Mouse (Mus musculus) megakaryocyte progenitor cell, adult 5-6 weeks (primary cell): ENCODE results near the gene Tbpl2. TPM values are rescaled to one million over a fixed set of nuclear protein-coding genes. Genes with fewer than 3 reads are reported as not detected.

ENCODE experiments used
- ATAC-seq: replicated peaks from 2 replicates; pipeline ENCODE4 v1.8.0; 2016; ENCODE audit warnings: mild to moderate bottlenecking, moderate TSS enrichment, inconsistent platforms; ENCODE audit not compliant: poor library complexity
- total RNA-seq, 2 experiments: library from RNA; stranded (forward) in 1 of 2; stranded (reverse) in 1 of 2; fragments of 157-497, 149-512 nt in 1 of 2; fragments of 200-1000 nt in 1 of 2; gene quantifications; 2 replicates each; pipeline versions ENCODE4 v1.2.3 to v1.2.4; 2015 to 2017

Tbpl2 gene
- total RNA-seq (2015) (not detected in 2 replicates), total RNA-seq (2017) (not detected in 2 replicates)

DNA sequence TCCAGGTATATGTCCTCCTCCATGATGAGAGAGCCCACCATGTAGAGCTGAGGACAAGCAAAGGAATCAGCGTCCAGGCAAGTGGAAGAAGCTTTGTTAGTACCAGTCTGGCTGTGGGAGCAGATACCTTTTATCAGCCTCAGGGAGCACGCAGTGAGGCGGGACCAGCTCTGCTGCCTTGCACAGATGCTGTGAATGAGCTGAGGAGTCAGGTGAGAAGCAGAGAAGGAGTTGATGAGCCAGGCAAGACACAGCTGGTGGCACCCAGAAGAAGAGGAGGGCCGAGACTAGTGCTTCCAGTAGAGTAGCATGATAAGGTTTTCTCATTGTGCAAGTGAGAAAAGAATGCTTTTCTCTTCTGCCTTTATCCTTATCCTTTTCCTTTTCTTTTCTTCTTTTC, at the start of gene Tbpl2:
Gene Tbpl2 (minus strand): TSS at position 101 of the 400 bp plus-strand sequence.
- no peak for ATAC-seq

DNA sequence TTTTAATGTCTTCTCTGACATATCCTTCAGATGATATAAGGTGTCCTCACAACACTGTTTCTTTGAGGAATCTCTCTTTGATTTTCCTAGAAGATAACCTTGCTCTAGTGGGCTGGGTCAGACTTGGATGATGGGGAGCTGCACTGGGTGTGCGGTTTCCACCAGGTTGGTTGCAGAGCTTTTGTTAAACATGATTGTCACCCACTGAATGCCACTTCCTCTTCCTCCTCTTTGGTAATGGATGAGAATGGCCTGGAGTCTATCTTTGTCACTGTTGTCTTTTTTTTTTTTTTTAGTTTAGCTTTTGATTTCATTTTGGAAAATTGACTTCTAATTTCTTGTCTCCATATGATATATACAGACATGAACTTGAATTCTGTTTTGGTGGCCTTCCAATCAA, 38.0 kb upstream of the Tbpl2 start:
- peak; percentile 76 for ATAC-seq

DNA sequence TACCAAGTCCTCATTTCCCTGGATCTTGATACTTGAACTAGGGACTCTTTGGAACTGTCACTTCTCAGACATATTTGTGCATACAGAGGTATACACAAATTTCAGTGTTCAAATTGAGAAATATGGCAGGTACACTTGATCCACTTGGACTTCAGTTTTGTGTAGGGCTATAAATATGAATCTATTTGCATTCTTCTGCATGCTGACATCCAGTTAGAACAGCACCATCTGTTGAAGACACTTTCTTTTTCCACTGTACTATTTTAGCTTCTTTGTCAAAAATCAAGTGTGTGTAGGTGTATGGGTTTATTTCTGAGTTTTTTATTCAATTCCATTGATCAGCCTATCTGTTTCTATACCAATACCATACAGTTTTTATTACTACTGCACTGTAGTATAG, 12.7 kb upstream of the Tbpl2 start:
- ATAC-seq, result no peak

DNA sequence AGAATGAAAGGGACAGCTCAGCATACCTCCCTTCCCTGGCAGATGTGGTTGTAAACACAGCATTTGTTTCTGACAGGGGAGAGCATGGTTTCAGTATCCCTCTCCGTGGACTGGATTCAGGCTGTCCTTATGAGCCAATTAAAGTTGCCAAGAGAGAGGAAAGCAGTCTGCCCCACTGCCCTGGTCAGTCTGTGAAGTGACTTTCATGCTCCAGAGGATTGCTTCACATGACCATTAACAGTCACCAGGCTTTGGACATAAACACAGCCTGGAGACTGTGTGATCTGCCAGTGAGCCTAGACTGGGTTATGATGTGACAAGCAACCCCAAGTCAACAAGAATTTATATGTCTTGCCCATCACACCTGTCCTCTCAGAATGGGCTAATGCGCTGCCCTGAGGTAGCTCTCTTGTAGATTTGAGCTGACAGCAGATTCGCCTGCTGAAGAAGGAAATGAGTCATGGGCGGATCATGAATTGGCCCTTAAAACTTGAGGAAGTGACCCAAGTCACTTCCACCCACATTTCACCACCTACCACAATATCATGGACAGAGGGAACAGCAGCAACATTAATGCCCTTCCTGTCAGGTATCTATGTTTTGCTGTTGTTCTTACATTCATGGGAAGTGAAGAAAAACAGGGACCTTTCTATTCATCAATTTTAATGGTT, 7.4 kb upstream of the Tbpl2 start:
- ATAC-seq, result peak; percentile 96

DNA sequence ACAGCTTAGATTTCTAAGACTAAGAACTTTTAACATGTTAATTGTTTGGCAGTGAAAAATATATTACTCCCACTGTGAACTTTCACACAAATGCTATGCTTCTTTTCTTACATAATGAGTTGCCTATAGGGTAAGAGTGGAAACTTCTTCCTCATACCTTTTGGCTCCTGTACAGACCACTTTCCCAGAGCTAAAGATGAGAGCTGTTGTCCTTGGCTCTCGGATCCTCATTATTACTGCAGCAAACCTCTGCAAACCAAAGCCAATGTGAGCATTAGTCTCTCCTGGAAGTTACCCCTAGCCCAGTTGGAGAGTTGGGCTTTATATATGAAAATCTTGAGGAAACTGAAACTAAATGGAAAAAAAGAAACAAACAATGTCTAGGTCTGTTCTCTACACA, 5.5 kb downstream of the Tbpl2 start:
- no peak for ATAC-seq

DNA sequence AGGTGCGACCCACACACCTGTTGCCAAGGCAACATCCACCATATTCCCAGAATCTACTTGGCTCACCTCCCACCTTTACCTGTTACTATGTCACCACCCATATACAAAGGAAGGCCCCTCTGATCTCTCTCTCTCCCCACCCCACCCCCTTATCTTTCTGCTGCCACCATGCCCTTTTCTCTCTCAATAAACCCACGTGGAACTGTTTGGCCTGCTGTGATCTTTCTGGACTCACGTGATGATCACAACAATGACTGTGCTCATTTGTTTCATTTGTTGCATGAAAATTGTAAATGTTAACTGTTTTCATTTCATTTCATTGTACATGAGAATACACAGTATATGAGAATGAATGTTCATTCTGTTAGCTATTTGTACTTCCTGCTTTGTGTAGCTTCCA, 45.9 kb downstream of the Tbpl2 start:
- peak; percentile 21; the same call in 1 of the 2 replicates for ATAC-seq

DNA sequence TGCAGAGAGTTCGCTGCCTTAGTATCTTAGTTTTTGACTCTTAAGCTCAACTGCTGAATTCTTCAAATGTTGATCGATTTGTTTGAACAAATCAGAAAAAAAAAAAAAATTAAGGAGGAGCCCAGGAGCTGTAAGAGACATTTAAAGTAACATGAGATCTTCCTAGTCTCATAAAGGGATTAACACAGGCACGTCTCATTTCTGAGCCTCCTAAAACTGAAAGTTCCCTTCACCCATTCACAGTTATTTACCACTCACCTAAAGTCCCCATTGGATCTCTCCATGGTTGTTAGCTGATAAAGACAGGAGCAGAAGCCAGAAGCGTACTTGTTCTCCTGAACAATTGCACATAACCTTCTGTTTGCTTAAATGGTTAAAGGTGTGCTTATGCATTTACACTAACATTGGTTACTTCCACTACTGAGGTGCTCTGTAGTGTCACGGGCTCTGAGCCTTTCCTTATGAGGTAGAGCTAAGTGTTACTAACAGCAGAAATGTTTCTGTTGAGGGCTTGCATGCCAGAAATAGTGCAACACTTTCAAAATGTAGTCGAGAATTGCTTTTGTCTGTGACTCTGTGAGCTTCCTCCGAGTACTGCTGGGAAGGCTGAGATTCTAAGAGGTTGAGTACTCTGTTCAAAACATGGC, 46.9 kb downstream of the Tbpl2 start, which contains the start of gene Hnmt:
Gene Hnmt (minus strand): TSS at position 51 of the 647 bp plus-strand sequence.
- peak; percentile 21; the same call in 1 of the 2 replicates for ATAC-seq

DNA sequence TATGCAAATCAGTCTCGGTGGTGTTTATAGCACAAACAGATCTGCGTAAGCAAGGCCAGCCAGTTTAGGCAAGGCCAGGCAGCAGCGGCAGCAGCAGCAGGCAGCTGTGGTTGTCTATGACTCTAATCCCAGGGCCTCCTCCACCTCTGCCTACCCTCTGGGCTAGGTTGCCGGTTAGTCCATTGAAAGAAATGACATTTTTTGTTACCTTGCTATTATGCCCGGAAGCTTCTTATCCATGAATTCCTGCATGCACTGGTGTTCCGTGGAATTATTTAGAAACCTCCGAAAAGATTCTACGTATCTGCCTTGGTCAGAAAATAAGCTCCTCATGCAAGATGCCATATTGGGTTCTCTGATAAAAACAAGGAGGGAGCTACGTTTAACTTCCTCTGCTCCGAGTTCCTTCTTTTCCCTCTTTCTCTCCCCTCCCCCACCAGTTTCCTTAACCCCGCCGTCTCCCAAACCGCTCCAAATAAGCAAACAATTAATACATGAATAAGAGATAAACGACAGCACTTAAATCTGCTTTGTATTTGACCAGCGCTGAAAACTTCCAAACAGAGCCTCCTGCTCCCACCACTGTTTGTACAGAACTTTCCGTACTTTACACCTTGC, 47.8 kb downstream of the Tbpl2 start:
- ATAC-seq, result peak; percentile 79

DNA sequence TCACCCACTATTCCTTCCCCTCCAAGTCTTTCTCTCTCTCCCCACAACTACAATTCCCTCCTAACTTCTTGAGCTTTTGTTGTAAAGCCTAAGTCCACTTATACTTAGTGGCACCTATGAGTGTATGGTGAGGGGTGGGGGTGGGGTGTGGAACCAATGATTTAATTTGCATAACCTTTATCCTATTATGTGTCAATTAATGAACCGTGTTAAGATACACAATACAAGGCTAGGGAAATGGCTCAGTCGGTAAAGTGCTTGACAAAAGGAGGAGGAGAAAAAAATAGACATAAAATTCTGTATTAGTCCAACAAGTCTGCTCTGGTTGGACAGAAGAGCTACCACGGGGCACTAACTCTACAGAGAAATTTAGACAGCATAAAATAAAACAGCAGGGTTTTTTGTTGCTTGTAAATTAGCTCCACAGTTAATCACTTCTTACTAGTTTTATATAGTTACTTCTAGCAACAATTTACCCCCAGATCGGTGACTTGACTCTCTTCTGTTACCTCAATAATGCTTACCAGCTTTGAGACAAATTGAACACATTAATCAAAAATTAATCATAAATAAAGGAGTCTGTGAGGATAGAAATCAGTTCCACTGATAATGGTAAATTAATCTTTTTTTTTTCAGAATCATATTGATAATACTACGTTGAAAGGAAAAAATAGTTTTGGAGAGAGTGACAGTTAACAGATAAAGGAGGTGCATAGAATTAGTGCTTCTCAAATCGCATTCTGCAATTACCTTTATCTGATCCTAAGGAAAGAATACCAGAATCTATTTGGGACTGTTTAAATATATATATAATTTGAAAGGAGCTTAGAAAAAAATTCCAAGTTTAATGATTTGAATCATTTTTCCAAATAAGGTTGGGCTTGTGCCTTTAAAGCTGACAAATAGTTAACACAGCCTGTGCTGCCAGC, 48.6 kb downstream of the Tbpl2 start:
- no peak for ATAC-seq

DNA sequence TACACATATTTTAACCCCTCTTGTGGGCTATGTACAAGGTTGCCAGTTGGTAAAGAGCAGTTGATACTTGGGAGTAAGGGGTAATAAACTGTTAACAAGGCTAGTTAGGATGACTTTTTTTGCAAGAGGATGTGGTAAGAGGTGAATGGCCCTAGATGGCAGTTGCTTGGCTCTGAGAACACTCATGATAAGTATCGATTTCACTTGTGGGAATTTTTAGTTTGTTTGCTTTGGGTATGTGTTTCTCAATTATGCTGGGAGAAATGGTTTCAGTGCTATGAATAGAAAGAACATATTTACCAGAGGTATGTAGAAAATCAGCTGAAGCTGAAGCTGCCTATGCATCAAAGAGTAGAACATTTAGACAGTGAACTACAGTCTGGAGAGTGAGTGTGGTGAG, 53.5 kb downstream of the Tbpl2 start:
- ATAC-seq, result 0 out of 2 replicates have a peak, but pooled peaks have one; percentile 17

DNA sequence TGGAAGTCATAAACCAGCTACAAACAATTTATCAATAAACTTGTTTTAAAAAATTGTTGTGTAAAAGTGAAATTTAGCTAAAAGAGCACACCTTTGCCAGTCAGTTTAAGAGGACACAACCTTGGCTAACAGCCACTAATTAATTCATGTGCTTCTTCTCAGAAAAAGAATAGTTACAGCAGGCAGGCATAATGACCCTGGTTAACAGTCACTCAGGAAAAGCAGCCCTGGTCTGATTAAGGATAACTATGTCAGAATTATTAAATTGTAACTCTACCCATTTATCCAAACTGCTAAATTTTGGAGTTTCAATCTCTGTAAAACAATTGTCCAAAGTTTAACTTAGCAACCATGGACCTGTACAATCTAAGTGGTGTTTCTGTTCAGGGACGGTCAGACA, 55.9 kb downstream of the Tbpl2 start:
- no peak for ATAC-seq

Other genes with a start within 250 kb of the Tbpl2 start
- 23.8 and 34.0 TPM in 2 replicates for gene Hnmt, start 47.2 kb downstream of the Tbpl2 start, total RNA-seq (2015)
- 63.9 and 71.5 TPM in 2 replicates for gene Hnmt, start 47.2 kb downstream of the Tbpl2 start, total RNA-seq (2017)
- not detected in 2 replicates for gene Il1f8, start 56.6 kb upstream of the Tbpl2 start, total RNA-seq (2015)
- gene Il1f8, start 56.6 kb upstream of the Tbpl2 start, total RNA-seq (2017), result not detected in 2 replicates
- 2.5 and 3.8 TPM in 2 replicates for gene Il1f9, start 89.9 kb upstream of the Tbpl2 start, total RNA-seq (2015)
- gene Il1f9, start 89.9 kb upstream of the Tbpl2 start, total RNA-seq (2017), result 2.9 and 4.0 TPM in 2 replicates
- not detected in 2 replicates for gene Il1f6, start 118.8 kb upstream of the Tbpl2 start, total RNA-seq (2015)
- not detected in 2 replicates for gene Il1f6, start 118.8 kb upstream of the Tbpl2 start, total RNA-seq (2017)
- gene Il1f5, start 180.4 kb upstream of the Tbpl2 start, total RNA-seq (2015), result not detected in 2 replicates
- gene Il1f5, start 180.4 kb upstream of the Tbpl2 start, total RNA-seq (2017), result not detected in 2 replicates
- gene Il1f10, start 194.6 kb upstream of the Tbpl2 start, total RNA-seq (2015), result not detected in 2 replicates
- gene Il1f10, start 194.6 kb upstream of the Tbpl2 start, total RNA-seq (2017), result not detected in 2 replicates
- 3.2 and 3.9 TPM in 2 replicates for gene Il1rn, start 240.3 kb upstream of the Tbpl2 start, total RNA-seq (2015)
- 1.0 and 1.2 TPM in 2 replicates for gene Il1rn, start 240.3 kb upstream of the Tbpl2 start, total RNA-seq (2017)